Mouse (Mus musculus): ENCODE measurements around the gene Tedc1.

The Tedc1 gene

DNA sequence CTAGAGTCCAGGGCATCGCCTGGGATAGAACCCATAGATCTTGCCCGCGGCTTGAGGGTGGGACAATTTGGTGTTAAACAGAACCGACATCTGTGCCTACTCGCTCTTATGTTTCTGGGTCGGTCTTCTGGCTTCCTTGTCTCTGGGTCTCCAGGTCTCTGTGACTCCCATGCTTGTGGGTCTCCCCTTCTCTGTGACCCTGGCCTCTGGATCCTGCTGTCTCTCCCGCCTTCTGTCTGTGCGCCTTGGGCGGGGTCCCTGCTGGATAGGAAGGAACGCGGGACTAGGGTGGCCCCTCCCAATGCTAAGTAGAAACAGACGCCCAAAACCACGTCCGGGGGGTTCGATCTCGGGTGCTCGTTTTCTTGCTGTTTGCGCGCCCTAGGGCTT is 4.0 kb upstream of the Tedc1 start:
- DNase-seq (ENCODE audit: extremely low read depth, low read depth, low spot score): no peak

DNA sequence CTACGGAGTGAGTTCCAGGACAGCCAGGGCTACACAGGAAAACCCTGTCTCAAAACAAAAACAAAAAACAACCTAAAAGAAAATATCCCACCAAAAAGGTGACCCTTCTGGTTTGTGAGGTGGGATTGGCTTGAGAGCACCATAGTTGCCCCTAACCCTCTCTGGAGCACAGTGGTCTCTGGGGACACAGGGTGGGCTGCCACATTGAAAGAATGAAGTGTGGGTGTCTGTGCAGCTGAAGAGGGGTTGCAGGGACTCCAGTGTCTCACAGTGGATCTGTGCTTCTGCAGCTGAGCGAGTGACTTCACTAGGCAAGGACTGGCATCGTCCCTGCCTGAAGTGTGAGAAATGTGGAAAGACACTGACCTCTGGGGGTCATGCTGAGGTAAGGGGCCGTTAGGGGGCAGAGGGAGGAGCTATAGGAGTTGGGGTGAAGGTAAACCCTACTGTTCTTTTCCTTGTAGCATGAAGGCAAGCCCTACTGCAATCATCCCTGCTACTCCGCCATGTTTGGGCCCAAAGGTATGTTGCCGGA is 3.2 kb upstream of the Tedc1 start:
- DNase-seq (ENCODE audit: extremely low read depth, low read depth, low spot score): no peak

DNA sequence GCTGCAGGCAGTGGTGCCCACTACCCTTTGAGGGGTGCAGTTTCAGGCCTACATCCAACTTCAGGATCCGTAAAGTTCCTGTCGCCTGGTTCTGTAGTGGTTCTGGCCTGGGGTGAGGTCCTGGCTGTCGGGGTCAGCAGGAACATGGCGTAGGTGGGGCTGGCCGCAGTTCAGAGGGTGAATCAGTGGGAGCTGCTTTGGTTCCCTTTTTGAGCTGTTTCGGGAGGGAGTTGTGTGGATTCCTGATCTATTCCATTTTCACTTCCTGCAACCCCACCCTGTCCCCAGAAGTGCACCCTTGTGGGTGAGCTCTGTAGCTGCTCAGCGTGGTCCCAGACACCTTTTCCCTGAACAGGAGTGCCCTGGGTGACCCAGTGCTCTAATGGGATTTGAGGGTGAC is 2.2 kb upstream of the Tedc1 start:
- DNase-seq (ENCODE audit: extremely low read depth, low read depth, low spot score): no peak

DNA sequence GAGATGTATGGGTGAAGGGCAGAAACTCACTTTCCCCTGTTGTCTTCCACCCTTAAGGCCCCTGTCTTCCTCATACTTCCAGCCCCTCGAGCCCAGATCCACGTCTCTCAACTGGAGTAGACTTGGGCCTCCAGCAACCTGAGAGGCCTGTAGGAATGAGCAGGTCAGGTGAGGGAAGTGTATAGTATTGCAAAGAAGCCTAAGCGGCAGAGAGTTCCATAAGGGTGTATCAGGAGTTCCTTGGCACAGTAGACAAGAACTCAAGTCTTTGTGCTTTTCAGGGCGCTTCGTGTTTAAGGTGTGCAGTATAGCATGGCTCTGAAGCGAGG is 1.5 kb upstream of the Tedc1 start:
- no peak for DNase-seq (ENCODE audit: extremely low read depth, low read depth, low spot score)

DNA sequence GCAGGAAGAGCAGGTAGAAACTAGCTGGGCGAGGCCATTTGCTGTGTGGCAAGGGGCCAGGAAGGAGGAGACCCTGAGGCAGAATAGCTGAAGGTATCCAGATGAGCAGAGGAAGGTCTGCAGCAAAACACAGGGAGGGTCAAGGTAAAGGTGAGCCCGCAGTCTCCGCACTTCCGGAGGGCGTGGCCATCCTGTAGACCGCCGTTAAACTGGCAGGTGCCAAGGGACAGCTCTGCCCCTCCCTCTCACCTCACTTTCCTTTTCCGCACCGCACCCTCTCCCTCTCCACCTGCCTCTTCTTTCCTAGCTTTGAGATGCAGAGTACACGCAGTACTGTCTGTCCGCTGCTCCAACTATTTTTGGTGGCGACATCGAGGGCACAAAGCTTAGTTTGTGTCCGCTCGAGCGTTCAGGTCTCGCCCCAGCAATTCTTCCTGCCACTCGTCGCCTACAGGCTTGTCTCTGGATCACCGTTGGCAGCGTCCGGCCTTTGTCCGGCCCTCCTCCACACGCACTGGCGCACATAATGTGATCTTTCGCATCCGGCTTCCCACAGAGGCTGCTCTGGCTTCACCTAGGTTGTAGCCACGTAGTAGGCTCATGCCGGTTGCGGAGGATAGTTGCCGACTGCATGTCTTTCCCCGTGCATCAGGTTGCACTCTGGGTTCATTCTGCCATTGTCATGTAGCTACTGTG is 997 bp upstream of the Tedc1 start:
- DNase-seq (ENCODE audit: extremely low read depth, low read depth, low spot score): no peak

DNA sequence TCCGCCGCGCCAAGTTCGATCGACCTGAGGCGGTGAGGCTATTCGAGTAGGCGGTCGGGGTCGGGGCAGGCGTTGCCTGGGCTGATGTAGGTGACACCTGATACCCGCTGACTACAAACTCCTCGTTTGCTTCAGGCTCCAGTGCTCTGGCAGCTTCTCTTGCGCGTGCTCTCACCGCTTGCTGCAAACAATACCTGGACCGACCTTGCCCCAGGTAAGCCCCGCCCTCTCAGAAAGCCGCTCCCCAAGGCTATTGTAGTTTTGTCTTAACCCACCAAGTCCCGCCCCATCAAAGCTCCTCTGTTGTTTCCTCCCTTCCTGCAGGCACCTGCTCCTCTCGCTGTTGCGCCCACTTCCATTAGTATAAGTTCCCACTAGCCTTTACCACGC is 314 bp downstream of the Tedc1 start:
- DNase-seq (ENCODE audit: extremely low read depth, low read depth, low spot score): no peak

DNA sequence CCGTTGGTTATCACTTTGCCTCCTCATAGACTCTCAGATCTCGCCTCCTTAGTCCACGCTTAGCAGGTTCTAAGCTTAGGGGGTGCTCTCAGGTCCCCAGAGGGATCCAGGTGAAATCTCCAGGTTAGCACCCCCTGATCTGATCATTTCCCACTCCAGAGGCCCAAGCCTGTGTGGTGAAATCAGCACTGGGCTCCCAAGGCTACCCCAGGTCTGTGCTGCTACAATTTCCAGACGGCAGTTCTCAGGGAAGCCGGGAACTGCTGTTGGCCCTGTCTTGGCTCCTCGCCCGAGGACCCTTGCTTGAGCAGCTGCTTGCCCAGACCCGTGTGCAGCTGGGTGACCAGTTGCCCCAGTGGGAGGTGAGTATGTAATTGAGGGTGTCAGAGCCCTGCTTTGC is 781 bp downstream of the Tedc1 start:
- DNase-seq (ENCODE audit: extremely low read depth, low read depth, low spot score): no peak

DNA sequence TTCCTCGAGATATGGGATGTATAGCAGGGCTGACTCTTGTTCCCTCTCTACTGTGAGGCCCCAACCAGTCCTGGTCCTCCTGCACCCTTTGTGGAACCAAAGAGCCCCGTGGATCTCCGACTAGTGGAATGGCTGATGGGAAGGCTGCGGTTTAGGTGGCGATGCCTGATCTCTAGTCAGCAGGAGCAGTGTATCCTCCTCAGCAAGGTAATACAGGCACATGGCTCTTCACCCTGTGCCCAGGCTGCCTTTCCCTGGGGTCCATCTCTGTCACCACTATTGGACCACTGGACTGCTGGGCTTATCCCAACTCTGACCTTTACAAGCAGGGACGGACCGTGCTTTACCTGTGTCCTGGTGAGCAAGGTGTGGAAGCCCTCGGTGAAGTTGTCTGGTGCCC is 1.3 kb downstream of the Tedc1 start:
- DNase-seq (ENCODE audit: extremely low read depth, low read depth, low spot score): no peak

DNA sequence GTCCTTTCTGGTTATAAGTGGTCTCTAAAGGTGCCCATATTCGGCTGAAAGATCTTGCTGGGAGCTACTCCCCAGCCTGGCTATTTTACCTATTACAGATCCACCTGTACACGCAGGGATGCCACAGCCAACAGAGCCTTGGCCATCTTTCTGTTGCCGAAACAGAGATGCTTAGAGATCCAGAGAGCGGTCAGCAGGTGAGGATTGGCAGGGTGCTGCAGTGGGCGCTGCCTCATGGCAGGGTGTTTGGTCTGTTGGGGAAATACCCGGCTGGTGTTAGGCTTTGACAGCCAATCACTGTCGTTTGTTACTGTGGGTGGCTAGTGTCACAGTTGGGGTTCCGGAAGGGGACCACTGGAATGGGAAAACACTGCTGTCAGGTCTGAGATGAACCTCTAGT is 1.8 kb downstream of the Tedc1 start:
- no peak for DNase-seq (ENCODE audit: extremely low read depth, low read depth, low spot score)

DNA sequence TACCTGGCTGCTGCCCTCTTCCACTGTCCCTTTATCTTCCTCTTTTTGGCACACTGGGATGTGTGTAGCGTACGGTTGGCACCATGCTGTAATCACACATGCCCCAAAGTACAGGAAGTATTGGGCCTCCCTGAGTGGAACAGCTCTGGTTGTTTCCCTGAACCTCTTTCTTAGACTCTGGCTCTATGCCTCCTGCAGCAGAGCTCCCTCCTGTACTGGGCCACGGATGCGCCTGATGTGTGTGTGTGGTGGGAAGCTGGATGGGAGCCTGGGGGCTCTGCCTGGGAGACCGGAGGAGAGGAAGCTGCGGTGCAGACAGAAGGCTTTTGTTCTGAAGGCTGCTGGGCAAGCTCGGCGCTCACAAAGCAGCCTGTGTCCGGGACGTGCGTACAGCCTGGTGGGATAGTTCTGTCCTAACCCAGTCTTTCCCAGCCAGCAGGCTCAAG is 7.4 kb downstream of the Tedc1 start:
- DNase-seq (ENCODE audit: extremely low read depth, low read depth, low spot score): no peak

DNA sequence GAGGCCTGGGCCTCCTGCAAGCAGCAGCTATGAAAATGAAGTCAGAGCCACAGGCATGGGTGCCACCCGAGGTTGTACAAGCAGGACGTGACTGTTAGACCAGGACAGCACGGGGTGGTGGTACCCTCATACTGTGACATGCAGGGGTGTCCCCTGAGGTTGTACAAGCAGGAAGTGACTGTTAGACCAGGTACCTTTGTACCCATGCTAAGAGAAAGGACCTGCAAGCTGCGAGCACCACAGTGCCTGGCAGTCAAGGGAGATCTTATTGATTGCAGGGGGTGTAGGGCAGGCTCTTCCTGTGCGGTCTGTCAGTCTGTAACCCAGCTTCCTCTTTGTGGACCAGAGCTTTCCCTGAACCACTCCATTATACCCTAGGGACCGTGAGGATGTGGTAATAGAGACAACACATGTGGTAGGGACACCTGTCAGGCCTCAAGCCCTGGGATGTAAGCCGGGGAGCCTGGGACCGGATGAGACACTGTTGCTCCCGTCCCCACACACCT is 11.9 kb downstream of the Tedc1 start:
- DNase-seq (ENCODE audit: extremely low read depth, low read depth, low spot score): no peak

DNA sequence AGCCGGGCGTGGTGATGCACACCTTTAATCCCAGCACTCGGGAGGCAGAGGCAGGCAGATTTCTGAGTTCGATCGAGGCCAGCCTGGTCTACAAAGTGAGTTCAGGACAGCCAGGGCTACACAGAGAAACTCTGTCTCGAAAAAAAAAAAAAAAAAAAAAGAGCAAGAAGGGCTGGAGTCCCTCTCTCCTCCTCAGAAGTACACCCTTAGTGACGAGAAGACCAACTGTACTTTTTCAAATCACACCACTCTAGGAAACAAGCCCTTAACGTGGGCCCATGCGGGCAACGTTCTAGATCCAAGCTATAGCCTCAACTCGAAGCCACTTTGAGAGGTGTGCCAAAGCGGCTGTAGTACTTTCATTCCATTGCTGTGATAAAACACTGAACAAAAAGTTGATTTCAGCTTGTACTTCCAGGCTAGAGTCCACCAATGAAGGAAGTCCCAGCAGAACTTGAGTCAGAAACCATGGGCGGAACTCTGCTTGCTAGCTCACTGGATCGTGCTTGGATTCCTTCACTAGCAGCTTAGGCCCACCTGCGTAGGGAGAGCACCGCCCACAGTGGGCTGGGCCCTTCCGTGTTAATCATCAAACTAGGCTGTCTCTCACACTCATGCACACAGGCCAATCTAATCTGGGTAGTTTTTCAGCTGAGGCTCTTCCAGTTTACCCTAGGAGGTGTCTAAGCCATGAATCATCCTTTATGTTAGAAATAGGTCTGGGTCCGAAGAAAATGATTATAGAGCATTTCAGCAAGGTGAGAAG is 20.9 kb downstream of the Tedc1 start:
- DNase-seq (ENCODE audit: extremely low read depth, low read depth, low spot score): no peak

DNA sequence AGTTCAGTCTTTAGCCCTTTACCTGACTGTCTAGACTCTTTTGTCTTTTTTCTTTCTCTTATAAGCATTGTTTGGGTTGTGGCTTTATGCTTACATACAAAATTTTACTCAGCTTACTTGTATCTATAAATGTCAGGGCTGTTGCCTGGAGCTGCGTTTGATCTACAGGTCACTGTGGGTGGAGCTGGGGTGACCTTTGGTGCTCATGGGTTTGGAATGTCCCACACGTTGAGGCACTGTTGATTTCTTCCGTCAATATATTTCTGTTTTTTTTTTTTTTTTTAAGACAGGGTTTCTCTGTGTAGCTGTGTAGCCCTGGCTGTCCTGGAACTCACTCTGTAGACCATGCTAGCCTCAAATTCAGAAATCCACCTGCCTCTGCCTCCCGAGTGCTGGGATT is 24.8 kb downstream of the Tedc1 start:
- no peak for DNase-seq (ENCODE audit: extremely low read depth, low read depth, low spot score)

DNA sequence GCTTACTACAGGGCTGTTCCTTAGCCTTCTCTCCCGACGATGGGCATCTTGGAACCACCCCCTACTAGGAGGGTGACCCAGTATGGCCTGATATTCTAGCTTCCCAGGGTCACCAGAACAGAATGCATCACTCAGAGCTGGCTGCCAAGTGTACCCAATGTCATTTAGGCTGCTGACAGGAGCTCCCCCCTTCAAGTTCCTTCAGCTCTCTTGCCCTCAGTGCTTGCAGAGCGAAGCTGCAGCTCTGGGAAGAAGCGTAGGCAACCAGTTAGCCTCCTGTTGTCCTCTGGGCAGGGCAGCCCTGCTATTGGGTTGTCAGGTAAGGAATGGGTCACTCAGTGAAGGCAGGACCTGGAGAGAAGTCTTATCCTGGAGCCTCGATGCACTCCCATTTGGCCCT is 28.7 kb downstream of the Tedc1 start:
- no peak for DNase-seq (ENCODE audit: extremely low read depth, low read depth, low spot score)

DNA sequence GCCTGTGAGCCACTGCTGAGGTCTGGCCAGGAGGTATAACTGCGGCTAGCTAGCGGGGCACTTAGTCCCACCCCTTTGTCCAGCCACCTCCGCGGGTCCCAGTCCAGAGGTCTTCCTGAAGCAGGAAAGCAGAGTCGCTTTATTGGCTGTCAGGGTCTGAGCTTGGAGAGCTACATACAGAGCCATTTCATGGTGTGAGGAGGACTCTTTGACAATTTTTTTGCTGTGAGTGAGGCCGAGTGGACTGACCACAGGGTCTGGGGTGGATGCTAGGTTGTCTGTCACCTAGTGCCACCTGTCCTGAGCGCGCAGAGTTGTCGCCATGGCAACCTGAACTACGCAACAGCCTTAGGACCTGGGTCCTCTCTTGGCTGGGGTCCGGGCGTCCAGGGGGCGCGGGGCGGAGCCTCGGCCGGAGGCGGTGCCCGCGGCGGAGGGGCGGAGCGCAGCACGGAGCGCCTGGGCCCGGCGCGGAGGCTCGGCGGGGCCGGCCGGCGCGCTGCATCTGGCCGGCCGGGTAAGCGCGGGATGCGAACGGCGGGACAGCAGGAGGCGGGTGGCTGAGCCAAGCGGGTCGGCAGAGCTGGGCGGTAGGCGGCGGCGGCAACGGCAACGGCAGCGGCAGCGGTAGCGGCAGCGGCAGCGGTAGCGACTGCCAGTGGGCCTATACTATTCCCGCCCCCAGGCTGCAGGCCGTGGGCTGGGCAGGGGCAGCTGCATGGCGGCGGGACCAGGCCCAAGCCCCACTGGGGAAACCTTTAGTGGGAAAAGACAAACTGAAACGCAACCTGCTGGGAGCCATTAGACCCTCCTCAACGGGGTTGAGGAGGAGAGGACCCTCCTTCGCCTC is 29.4 kb downstream of the Tedc1 start, which contains the start of gene Tmem121:
Gene Tmem121, plus strand, starts transcription at position 489 of the 850 bp plus-strand sequence.
- DNase-seq (ENCODE audit: extremely low read depth, low read depth, low spot score): no peak

DNA sequence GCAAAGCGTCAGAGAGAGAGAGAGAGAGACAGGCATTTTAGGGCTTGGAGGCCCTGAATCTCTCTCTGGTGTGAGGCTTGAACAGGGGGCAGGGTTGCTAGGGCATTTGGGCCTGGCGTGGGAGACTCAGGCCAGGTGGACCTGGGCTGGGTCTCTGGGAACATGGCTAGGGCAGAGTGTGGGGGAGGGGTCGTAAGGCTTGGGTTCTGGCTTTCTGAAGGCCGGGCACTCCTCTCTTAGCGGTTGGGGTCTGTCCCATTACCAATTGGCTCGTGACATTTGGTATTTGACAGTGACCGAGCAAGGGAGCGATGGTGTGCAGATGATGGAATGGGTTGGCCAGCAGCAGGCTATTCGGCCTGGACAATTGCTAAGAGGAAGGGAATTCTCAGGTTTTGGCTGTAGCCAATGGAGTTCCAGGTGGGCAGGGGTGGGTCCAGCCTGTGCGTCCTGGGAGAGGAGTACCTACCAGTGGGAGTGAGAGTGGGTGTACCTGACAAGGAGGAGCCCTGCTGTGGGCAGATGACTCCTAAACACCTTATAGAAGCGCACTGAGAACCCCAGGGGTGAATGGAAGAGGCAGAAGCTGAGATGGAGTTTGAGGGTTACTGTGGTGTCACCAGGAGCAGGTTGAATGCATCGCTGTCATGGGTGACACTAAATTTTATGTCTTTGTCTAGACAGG is 30.2 kb downstream of the Tedc1 start:
- no peak for DNase-seq (ENCODE audit: extremely low read depth, low read depth, low spot score)

DNA sequence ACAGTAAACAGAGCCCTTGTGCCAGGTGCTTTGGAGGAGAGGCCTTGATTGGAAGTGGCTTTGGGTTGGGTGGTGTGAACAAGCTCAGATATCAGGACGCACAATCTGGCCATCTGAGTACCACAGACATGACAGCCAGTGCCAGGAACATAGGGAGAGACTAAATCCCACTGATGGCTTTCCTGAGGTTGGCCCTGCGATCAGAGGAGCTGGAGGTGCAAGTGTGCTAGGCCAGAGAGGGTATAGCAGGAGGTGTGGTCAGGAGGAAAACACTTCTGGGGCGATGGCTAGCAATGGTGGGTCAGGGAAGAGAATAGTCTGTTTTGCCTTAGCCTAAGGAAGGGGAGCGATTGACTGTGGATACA is 30.8 kb downstream of the Tedc1 start:
- no peak for DNase-seq (ENCODE audit: extremely low read depth, low read depth, low spot score)

DNA sequence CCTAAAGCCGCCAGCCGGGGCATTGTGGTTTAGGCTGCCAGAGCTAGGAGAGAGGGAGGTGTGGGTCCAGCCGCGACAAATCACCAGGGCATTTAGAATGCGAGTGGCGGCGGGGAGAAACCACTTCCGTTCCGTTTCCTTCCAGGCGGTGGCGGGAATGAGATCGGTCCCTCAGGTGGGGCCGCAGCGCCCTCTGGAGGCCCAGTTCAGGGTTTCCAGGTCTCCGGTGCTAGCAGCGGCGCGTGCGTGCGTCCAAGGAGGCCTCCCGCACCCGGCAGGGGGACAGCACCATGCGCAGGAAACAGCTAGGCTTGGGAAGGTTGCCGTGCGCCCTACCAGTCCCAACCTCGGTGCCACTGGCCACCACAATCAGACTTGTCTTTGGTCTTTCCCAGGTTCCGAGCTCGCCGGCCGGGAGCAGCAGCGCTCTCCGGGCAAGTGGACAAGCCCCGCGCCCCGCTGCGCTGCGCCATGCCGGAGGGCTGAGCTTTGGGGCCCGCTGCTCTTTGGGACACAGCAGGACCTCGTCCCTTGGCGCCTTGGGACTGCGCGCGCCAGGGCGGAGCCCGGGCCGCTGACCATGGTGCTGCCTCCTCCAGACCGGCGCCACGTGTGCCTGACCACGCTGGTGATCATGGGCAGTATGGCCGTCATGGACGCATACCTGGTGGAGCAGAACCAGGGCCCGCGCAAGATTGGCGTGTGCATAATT is 31.5 kb downstream of the Tedc1 start:
- no peak for DNase-seq (ENCODE audit: extremely low read depth, low read depth, low spot score)

DNA sequence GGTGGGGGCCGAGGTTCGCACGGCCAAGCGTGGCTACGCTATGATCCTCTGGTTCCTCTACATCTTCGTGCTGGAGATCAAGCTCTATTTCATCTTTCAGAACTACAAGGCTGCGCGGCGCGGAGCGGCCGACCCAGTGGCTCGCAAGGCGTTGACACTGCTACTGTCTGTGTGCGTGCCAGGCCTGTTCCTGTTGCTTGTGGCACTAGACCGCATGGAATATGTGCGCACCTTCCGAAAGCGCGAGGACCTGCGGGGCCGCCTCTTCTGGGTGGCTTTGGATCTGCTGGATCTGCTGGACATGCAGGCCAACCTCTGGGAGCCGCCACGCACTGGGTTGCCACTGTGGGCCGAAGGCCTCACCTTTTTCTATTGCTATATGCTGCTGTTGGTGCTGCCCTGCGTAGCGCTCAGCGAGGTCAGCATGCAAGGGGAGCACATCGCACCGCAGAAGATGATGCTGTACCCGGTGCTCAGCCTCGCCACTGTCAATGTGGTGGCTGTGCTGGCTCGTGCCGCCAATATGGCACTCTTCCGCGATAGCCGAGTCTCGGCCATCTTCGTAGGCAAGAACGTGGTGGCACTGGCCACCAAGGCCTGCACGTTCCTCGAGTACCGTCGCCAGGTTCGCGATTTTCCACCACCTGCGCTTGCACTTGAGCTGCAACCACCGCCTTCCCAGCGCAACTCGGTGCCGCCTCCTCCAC is 32.3 kb downstream of the Tedc1 start:
- DNase-seq (ENCODE audit: extremely low read depth, low read depth, low spot score): no peak

DNA sequence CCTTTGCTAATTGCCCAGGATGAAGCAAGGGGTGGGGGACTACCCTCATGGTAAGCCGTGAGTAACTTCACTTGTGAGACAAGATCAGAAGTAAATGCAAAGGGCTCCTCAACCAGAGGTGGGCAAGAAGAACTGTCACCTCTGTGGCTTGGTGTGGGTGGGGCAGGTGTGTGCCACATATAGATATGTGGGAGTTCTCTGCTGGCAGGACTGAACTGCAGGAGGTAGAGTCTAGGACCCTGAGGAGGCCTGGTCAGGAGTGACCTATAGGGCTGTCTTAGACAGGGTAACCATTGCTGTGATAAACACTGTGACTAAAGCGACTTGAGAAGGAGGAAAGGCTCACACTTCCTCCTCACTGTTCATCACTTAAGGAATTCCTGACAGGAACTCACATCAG is 37.2 kb downstream of the Tedc1 start:
- DNase-seq (ENCODE audit: extremely low read depth, low read depth, low spot score): no peak

Data from fat pad, adult 2 months (tissue).